In the genomic region with DNA sequence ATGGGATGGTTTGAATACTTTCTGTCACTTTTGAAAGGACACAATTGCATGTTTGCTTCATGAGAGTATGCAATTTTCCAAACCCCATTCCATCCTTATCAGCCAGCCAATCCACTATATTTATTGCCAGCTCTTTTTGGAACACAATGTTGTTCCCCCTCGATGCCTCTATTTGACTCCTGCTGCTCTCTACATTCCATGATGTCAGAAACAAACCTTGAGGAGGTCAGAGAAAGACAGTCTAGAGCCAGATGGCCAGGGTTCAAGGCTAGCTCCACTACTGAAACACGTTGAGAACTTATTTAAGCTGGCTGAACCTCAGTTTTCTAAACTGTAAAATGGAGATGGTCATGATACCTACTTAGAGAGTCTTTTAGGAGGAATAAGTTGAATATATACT, we compare ENCODE assay signal across 30 mouse cellular contexts. TPM values are rescaled to one million over a fixed set of nuclear protein-coding genes. Genes with fewer than 3 reads are reported as not detected.
A peak's percentile ranks its signal among the peaks of the same experiment; 100 is the strongest.
DNase-seq lines count a peak whose midpoint lies in the region; ATAC-seq and TF ChIP-seq lines count a peak whose summit lies in the region.
"Had no signal": no experiment of that assay in that cellular context is flagged by ENCODE, and none has a peak within 500 bp of the region (broad histone marks: within the 10 kb centered on the region; RNA-seq: fewer than 3 reads in every experiment).

No protein-coding gene starts in this region.

- ATAC-seq in kidney, embryonic 16.5 days (ENCODE audit: low FRiP score, low TSS enrichment): no peak
- peak; percentile 37; the same call in 1 of the 2 replicates for ATAC-seq in lung, postnatal 0 days
- ATAC-seq: forebrain, embryonic 13.5 days; hindbrain, postnatal 0 days; intestine, embryonic 15.5 days; midbrain, embryonic 15.5 days had no signal

- no peaks in the 10 kb centered on the region for H3K36me3 ChIP-seq in kidney, embryonic 16.5 days (ENCODE audit: insufficient read depth, low read length)
- H3K36me3 ChIP-seq in lung, postnatal 0 days (ENCODE audit: insufficient read depth, low read length): no peaks in the 10 kb centered on the region
- H3K36me3 ChIP-seq: G1E; heart, embryonic 10.5 days; heart, embryonic 15.5 days; hindbrain, embryonic 12.5 days; intestine, embryonic 15.5 days; limb, embryonic 10.5 days; limb, embryonic 15.5 days; liver, embryonic 13.5 days; midbrain, embryonic 10.5 days; midbrain, embryonic 15.5 days; neural tube, embryonic 15.5 days had no signal

- no peak overlapping the region for H3K4me2 ChIP-seq in kidney, embryonic 16.5 days (replicated peaks; ENCODE audit: low read depth, low read length)
- no peak overlapping the region for H3K4me2 ChIP-seq in lung, postnatal 0 days (replicated peaks; ENCODE audit: low read depth, low read length)
- H3K4me2 ChIP-seq: forebrain, embryonic 13.5 days; heart, embryonic 15.5 days; hindbrain, embryonic 12.5 days; intestine, embryonic 15.5 days; limb, embryonic 15.5 days; liver, embryonic 13.5 days; midbrain, embryonic 15.5 days; neural tube, embryonic 15.5 days had no signal

- no peak overlapping the region for H3K4me3 ChIP-seq in kidney, embryonic 16.5 days (ENCODE audit: low read length)
- no peak overlapping the region for H3K4me3 ChIP-seq in lung, postnatal 0 days (ENCODE audit: low read depth, low read length)
- H3K4me3 ChIP-seq in lung, adult 2 months (replicated peaks; ENCODE audit: extremely low read depth, low read depth, low read length): no peak overlapping the region
- H3K4me3 ChIP-seq: forebrain, embryonic 13.5 days; heart, embryonic 10.5 days; heart, embryonic 15.5 days; hindbrain, embryonic 12.5 days; intestine, embryonic 15.5 days; layer of hippocampus, adult 2 months; limb, embryonic 10.5 days; limb, embryonic 15.5 days; liver, embryonic 13.5 days; midbrain, embryonic 10.5 days; midbrain, embryonic 15.5 days; neural tube, embryonic 15.5 days had no signal

- H3K9me3 ChIP-seq in kidney, embryonic 16.5 days (ENCODE audit: low read length): no peaks in the 10 kb centered on the region
- no peaks in the 10 kb centered on the region for H3K9me3 ChIP-seq in lung, postnatal 0 days (ENCODE audit: low read length)
- H3K9me3 ChIP-seq: forebrain, embryonic 13.5 days; G1E; heart, embryonic 10.5 days; heart, embryonic 15.5 days; hindbrain, embryonic 12.5 days; intestine, embryonic 15.5 days; limb, embryonic 10.5 days; limb, embryonic 15.5 days; liver, embryonic 13.5 days; midbrain, embryonic 10.5 days; midbrain, embryonic 15.5 days; neural tube, embryonic 15.5 days had no signal

- no peak overlapping the region for H3K9ac ChIP-seq in kidney, embryonic 16.5 days (replicated peaks; ENCODE audit: low read length)
- no peak overlapping the region for H3K9ac ChIP-seq in lung, postnatal 0 days (replicated peaks; ENCODE audit: low read depth)
- H3K9ac ChIP-seq: forebrain, embryonic 13.5 days; heart, embryonic 15.5 days; hindbrain, embryonic 12.5 days; intestine, embryonic 15.5 days; limb, embryonic 15.5 days; liver, embryonic 13.5 days; midbrain, embryonic 15.5 days; neural tube, embryonic 15.5 days had no signal

- no peak overlapping the region for H3K27ac ChIP-seq in kidney, embryonic 16.5 days (ENCODE audit: low read length)
- H3K27ac ChIP-seq in lung, postnatal 0 days (ENCODE audit: low read length): no peak overlapping the region
- H3K27ac ChIP-seq: forebrain, embryonic 13.5 days; heart, embryonic 10.5 days; heart, embryonic 15.5 days; hindbrain, embryonic 12.5 days; hindbrain, postnatal 0 days; intestine, embryonic 15.5 days; layer of hippocampus, adult 2 months; limb, embryonic 10.5 days; limb, embryonic 15.5 days; liver, embryonic 13.5 days; midbrain, embryonic 10.5 days; midbrain, embryonic 15.5 days; neural tube, embryonic 15.5 days had no signal

- no peak for TF ChIP-seq POLR2A in lung, adult 2 months (IDR thresholded peaks at IDR 0.05; ENCODE audit: borderline replicate concordance, extremely low read depth, low read depth, low read length)

- 58% methylated on average over 2 of the region's 2 CpGs for WGBS in kidney, embryonic 16.5 days
- 43% methylated on average over 2 of the region's 2 CpGs for WGBS in lung, postnatal 0 days
- 46% methylated on average over 2 of the region's 2 CpGs for WGBS in lung, adult 2 months

- H3K4me1 ChIP-seq in kidney, embryonic 16.5 days (ENCODE audit: insufficient read depth, low read length): no peaks in the 10 kb centered on the region
- H3K4me1 ChIP-seq in lung, postnatal 0 days (ENCODE audit: insufficient read depth, low read depth, low read length): no peaks in the 10 kb centered on the region
- no peaks in the 10 kb centered on the region for H3K4me1 ChIP-seq in lung, adult 2 months (ENCODE audit: control insufficient read depth, insufficient read depth, low read length)
- H3K4me1 ChIP-seq: forebrain, embryonic 13.5 days; heart, embryonic 10.5 days; heart, embryonic 15.5 days; hindbrain, embryonic 12.5 days; intestine, embryonic 15.5 days; limb, embryonic 10.5 days; limb, embryonic 15.5 days; liver, embryonic 13.5 days; midbrain, embryonic 10.5 days; midbrain, embryonic 15.5 days; neural tube, embryonic 15.5 days had no signal

- TF ChIP-seq EP300 in lung, postnatal 0 days (IDR thresholded peaks at IDR 0.05): no peak

- no peaks in the 10 kb centered on the region; the same call in 1 of the 2 replicates for H3K27me3 ChIP-seq in kidney, embryonic 16.5 days (ENCODE audit: insufficient read depth, low read length)
- no peaks in the 10 kb centered on the region for H3K27me3 ChIP-seq in lung, postnatal 0 days (replicated peaks; ENCODE audit: insufficient read depth, low read length)
- H3K27me3 ChIP-seq: forebrain, embryonic 13.5 days; heart, embryonic 15.5 days; hindbrain, embryonic 12.5 days; intestine, embryonic 15.5 days; limb, embryonic 15.5 days; liver, embryonic 13.5 days; midbrain, embryonic 15.5 days; neural tube, embryonic 15.5 days had no signal

- TF ChIP-seq CTCF in lung, postnatal 0 days (IDR thresholded peaks at IDR 0.05): no peak
- no peak for TF ChIP-seq CTCF in lung, adult 2 months (IDR thresholded peaks at IDR 0.05; ENCODE audit: insufficient read depth, low read length)

- DNase-seq in adrenal gland, adult 2 months: peak; percentile 18
- no peak for DNase-seq in adrenal gland, postnatal 4 days (ENCODE audit: low spot score in 2 of 2)
- DNase-seq in kidney, adult 9 months: peak; percentile 1
- DNase-seq in lung, postnatal 0 days (ENCODE audit: low spot score): peak; percentile 24
- DNase-seq in lung, adult 2 months: no peak
- no peak for DNase-seq in cerebellum, postnatal 10 days
- DNase-seq: cerebellum, adult 8-10 months; cerebellum, postnatal 36 days; gastrocnemius, postnatal 14 days; heart, postnatal 36 days; kidney, postnatal 25 days; liver, embryonic 13.5 days; retina, postnatal 1 day; right cerebral cortex, postnatal 14 days; thymus, postnatal 4 days had no signal

RNA-seq across cellular contexts. Expression of gene Pir, which starts 37.1 kb away (rescaled TPM):
- total RNA-seq in adrenal gland, adult 2 months (2021): 1 to 10 TPM; 5.6 to 6.9 TPM
- polyA plus RNA-seq in adrenal gland, adult 2 months (2012; rRNA removed): 1.9 and 2.2 TPM in 2 replicates
- total RNA-seq in adrenal gland, postnatal 4 days (2021): 1 to 10 TPM; 5.9 to 6.3 TPM
- 9.4 and 10.7 TPM in 2 replicates for polyA plus RNA-seq in kidney, embryonic 16.5 days (2015; fragmentation: Nextera tagmentation; extraction: Ambion mirVana)
- polyA plus RNA-seq in lung, postnatal 0 days (2015; fragmentation: Nextera tagmentation; extraction: Ambion mirVana): 24.0 and 24.2 TPM in 2 replicates
- polyA plus RNA-seq in lung, adult 2 months (2012; rRNA removed): 11.1 and 11.9 TPM in 2 replicates
- total RNA-seq: granulocyte monocyte progenitor cell, adult 5-6 weeks had no signal
- polyA plus RNA-seq: G1E had no signal

RNA-seq across cellular contexts. Expression of gene Bmx, which starts 48.3 kb away (rescaled TPM):
- total RNA-seq in adrenal gland, adult 2 months (2021): under 1 TPM; 0.17 to 0.66 TPM
- 0.03 TPM in 1 of 2 replicates, not detected in the other for polyA plus RNA-seq in adrenal gland, adult 2 months (2012; rRNA removed)
- total RNA-seq in adrenal gland, postnatal 4 days (2021): 1 to 10 TPM; 1.0 to 1.7 TPM
- 0.94 and 1.00 TPM in 2 replicates for polyA plus RNA-seq in kidney, embryonic 16.5 days (2015; fragmentation: Nextera tagmentation; extraction: Ambion mirVana)
- 2.5 and 2.7 TPM in 2 replicates for polyA plus RNA-seq in lung, postnatal 0 days (2015; fragmentation: Nextera tagmentation; extraction: Ambion mirVana)
- polyA plus RNA-seq in lung, adult 2 months (2012; rRNA removed): 1.4 and 2.7 TPM in 2 replicates
- polyA plus RNA-seq: G1E had no signal

Comparison
In these comparisons a context has a peak if more than half of its experiments do, and no peak if none do; other contexts are left out.
1. DNase-seq: peak in adrenal gland, adult 2 months (single experiment), kidney, adult 9 months (single experiment) and lung, postnatal 0 days (single experiment); none in adrenal gland, postnatal 4 days (0 of 2), lung, adult 2 months (single experiment) and cerebellum, postnatal 10 days (0 of 2).